Comparison of ENCODE assay signal across 16 mouse cellular contexts in the genomic region with DNA sequence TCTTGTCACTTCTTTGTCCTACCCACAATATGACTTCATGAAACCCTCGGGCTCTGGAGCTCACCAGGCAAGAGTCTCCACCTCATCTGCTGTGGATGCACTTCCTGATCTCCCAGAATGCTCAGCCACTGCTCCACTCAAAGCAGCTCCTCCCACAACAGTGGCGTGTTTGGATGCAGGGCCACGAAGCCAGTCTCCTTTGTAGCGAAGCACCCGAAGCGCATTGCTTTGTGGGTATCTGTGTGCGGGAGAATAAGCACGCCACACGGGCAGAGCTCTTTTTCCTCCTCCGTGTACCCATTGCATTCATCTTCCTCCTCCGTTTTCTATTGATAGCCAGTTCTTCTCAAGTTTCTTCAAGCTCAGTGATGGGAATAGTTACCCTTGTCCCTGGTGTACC. TPM values are rescaled to one million over a fixed set of nuclear protein-coding genes. Genes with fewer than 3 reads are reported as not detected.
DNase-seq lines count a peak whose midpoint lies in the region; ATAC-seq and TF ChIP-seq lines count a peak whose summit lies in the region.
"Had no signal": no experiment of that assay in that cellular context is flagged by ENCODE, and none has a peak within 500 bp of the region (broad histone marks: within the 10 kb centered on the region; RNA-seq: fewer than 3 reads in every experiment).

No protein-coding gene starts in this region.

- H3K27me3 ChIP-seq in heart, embryonic 13.5 days (replicated peaks): no peaks in the 10 kb centered on the region
- H3K27me3 ChIP-seq in lung, embryonic 14.5 days (ENCODE audit: insufficient read depth, low read length): no peaks in the 10 kb centered on the region
- H3K27me3 ChIP-seq in heart, embryonic 15.5 days: no peaks in the 10 kb centered on the region
- H3K27me3 ChIP-seq: CH12.LX; embryonic facial prominence, embryonic 12.5 days; forebrain, embryonic 12.5 days; stomach, embryonic 15.5 days had no signal

- no peaks in the 10 kb centered on the region for H3K36me3 ChIP-seq in heart, embryonic 13.5 days
- no peaks in the 10 kb centered on the region for H3K36me3 ChIP-seq in lung, embryonic 14.5 days (ENCODE audit: insufficient read depth)
- no peaks in the 10 kb centered on the region for H3K36me3 ChIP-seq in heart, embryonic 15.5 days
- H3K36me3 ChIP-seq: embryonic facial prominence, embryonic 12.5 days; forebrain, embryonic 12.5 days; stomach, embryonic 15.5 days had no signal

- no peak for TF ChIP-seq CTCF in lung, embryonic 14.5 days (IDR thresholded peaks at IDR 0.05; ENCODE audit: low read depth)

- peak overlapping the region; percentile 68 for H3K9ac ChIP-seq in heart, embryonic 13.5 days
- no peak overlapping the region for H3K9ac ChIP-seq in lung, embryonic 14.5 days
- no peak overlapping the region for H3K9ac ChIP-seq in heart, embryonic 15.5 days
- H3K9ac ChIP-seq: embryonic facial prominence, embryonic 12.5 days; forebrain, embryonic 12.5 days; stomach, embryonic 15.5 days had no signal

- intact Hi-C loops in heart, postnatal 25 days (cut with DNase I): loop anchor here (10.0 kb wide), 3 partner anchors 128 to 548 kb away; no protein-coding TSS in a partner anchor

- no peaks in the 10 kb centered on the region for H3K9me3 ChIP-seq in heart, embryonic 13.5 days
- no peaks in the 10 kb centered on the region for H3K9me3 ChIP-seq in lung, embryonic 14.5 days (ENCODE audit: low read depth, low read length)
- H3K9me3 ChIP-seq in heart, embryonic 15.5 days (replicated peaks): no peaks in the 10 kb centered on the region
- H3K9me3 ChIP-seq: embryonic facial prominence, embryonic 12.5 days; forebrain, embryonic 12.5 days; stomach, embryonic 15.5 days had no signal

- peaks cover 43% of the 10 kb centered on the region for H3K4me1 ChIP-seq in heart, embryonic 13.5 days
- H3K4me1 ChIP-seq in lung, embryonic 14.5 days (ENCODE audit: insufficient read depth): peaks cover 10% of the 10 kb centered on the region; the same call in 1 of the 2 replicates
- H3K4me1 ChIP-seq in heart, embryonic 15.5 days (replicated peaks): peaks cover 27% of the 10 kb centered on the region

- WGBS in heart, embryonic 13.5 days: 63% methylated on average over 11 of the region's 11 CpGs
- WGBS in lung, embryonic 14.5 days: 64% methylated on average over 11 of the region's 11 CpGs
- 66% methylated on average over 11 of the region's 11 CpGs for whole genome bisulfite sequencing in heart, embryonic 15.5 days

- H3K27ac ChIP-seq in heart, embryonic 13.5 days (replicated peaks): peak overlapping the region; percentile 42; the same call in 1 of the 2 replicates
- no peak overlapping the region for H3K27ac ChIP-seq in lung, embryonic 14.5 days (ENCODE audit: low read depth)
- peak overlapping the region; percentile 36; the same call in 1 of the 2 replicates for H3K27ac ChIP-seq in heart, embryonic 15.5 days
- H3K27ac ChIP-seq: embryonic facial prominence, embryonic 12.5 days; forebrain, embryonic 12.5 days; stomach, embryonic 15.5 days had no signal

- ATAC-seq in heart, embryonic 13.5 days (ENCODE audit: extremely low read depth, insufficient number of reproducible peaks, low FRiP score, low TSS enrichment): no peak
- no peak for ATAC-seq in lung, embryonic 14.5 days (ENCODE audit: insufficient read depth)
- no peak for ATAC-seq in heart, embryonic 15.5 days (replicated peaks; ENCODE audit: insufficient number of reproducible peaks, insufficient read depth, low FRiP score, low read depth)

- peak overlapping the region; percentile 75 for H3K4me2 ChIP-seq in heart, embryonic 13.5 days
- H3K4me2 ChIP-seq in lung, embryonic 14.5 days: peak overlapping the region; percentile 62
- H3K4me2 ChIP-seq in heart, embryonic 15.5 days: peak overlapping the region; percentile 64

- peak overlapping the region; percentile 42 for H3K4me3 ChIP-seq in heart, embryonic 13.5 days
- no peak overlapping the region for H3K4me3 ChIP-seq in lung, embryonic 14.5 days (ENCODE audit: low read depth, low read length)
- peak overlapping the region; percentile 39 for H3K4me3 ChIP-seq in heart, embryonic 15.5 days
- H3K4me3 ChIP-seq: embryonic facial prominence, embryonic 12.5 days; stomach, embryonic 15.5 days had no signal

- DNase-seq in heart, postnatal 25 days (ENCODE audit: low spot score): no peak
- DNase-seq in lung, embryonic 14.5 days: peak; percentile 6
- DNase-seq in lung, postnatal 10 days: no peak
- peak; percentile 18 for DNase-seq in R1 (ENCODE audit: low read depth, low spot score)
- no peak for DNase-seq in cerebellum, adult 8-10 months
- DNase-seq: adrenal gland, adult 2 months; cerebellum, postnatal 14 days; gastrocnemius, postnatal 10 days; kidney, adult 8-10 months; layer of hippocampus, postnatal 36 days had no signal

RNA-seq across cellular contexts. Expression of a gene that starts 13.4 kb away (rescaled TPM):
- polyA plus RNA-seq in heart, embryonic 13.5 days (2015; fragmentation: Nextera tagmentation; extraction: Ambion mirVana): not detected in 2 replicates
- 1 to 10 TPM; 2.1 to 2.3 TPM for total RNA-seq in heart, postnatal 25 days (2021)
- not detected in 2 replicates for polyA plus RNA-seq in lung, embryonic 14.5 days (2014; fragmentation: Nextera tagmentation; extraction: Ambion mirVana)
- 0.09 TPM in 1 of 2 replicates, not detected in the other for polyA plus RNA-seq in heart, embryonic 15.5 days (2015; fragmentation: Nextera tagmentation; extraction: Ambion mirVana)
- total RNA-seq: CH12.LX; gastrocnemius, postnatal 10 days had no signal
- polyA plus RNA-seq: adrenal gland, adult 2 months; embryonic facial prominence, embryonic 12.5 days had no signal

RNA-seq across cellular contexts. Expression of a gene that starts 26.0 kb away (rescaled TPM):
- 179 and 190 TPM in 2 replicates for polyA plus RNA-seq in heart, embryonic 13.5 days (2015; fragmentation: Nextera tagmentation; extraction: Ambion mirVana)
- 100 to 1,000 TPM; 420 to 439 TPM for total RNA-seq in heart, postnatal 25 days (2021)
- 124 and 128 TPM in 2 replicates for polyA plus RNA-seq in lung, embryonic 14.5 days (2014; fragmentation: Nextera tagmentation; extraction: Ambion mirVana)
- polyA plus RNA-seq in heart, embryonic 15.5 days (2015; fragmentation: Nextera tagmentation; extraction: Ambion mirVana): 185 and 235 TPM in 2 replicates

Comparison
In these comparisons a context has a peak if more than half of its experiments do, and no peak if none do; other contexts are left out.
1. DNase-seq: peak in lung, embryonic 14.5 days (single experiment) and R1 (single experiment); none in heart, postnatal 25 days (single experiment), lung, postnatal 10 days (single experiment) and cerebellum, adult 8-10 months (single experiment).
2. Peak in every context shown above with its lines, with median percentiles within 50 percentile points of each other: H3K4me2 ChIP-seq.